Mouse (Mus musculus): ENCODE results near the gene Mrps16.

DNA sequence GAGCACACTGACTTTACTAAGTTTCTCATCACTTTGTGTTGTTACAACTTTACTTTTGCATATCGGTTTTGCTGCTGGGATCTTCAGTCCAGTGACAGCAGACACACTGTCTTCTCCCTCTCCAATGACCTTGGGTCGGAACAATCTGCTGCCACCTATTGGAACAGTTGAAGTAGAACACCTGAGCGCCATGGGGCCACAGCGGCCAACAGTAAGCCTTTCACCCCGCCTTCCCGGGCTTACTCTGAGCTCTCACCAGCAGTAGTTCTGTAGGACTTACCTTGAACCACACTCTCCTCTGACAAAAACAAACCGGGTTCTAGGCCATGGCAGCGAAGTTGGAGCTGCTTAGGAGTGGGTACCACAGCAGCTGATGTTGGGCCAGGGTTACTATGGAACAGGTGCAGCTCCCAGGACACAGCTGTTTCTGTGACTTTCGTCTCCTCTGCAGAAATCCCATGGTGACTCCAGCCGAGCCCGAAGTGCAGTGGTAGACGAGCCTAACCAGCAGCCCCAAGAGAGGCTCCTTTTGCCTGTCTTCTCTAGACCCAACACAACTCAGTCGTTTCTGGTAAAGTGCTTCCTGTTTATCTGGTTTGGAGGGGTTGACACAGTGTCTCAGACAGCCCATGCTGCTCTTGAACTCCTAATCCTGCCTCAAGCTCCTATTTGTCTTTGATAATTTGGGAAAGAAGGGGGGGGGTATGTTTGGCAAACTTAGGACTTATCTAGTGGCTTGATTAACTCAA, 14.9 kb downstream of the Mrps16 start:
- TF ChIP-seq CTCF (IDR thresholded peaks at IDR 0.05; ENCODE audit: low read depth) (peak; percentile 81), EP300 (IDR thresholded peaks at IDR 0.05; ENCODE audit: low read depth) (no peak)

All from liver, postnatal 0 days (tissue).